Mouse (Mus musculus) midbrain, embryonic 12.5 days (tissue): Measurements from ENCODE around the gene Prss27. TPM values are rescaled to one million over a fixed set of nuclear protein-coding genes. Genes with fewer than 3 reads are reported as not detected.

Source experiments
- ATAC-seq: fragments of 200-750 bp; cut with Nextera tagmentation; 2 replicates; pipeline ENCODE4 v1.8.0; 2017; ENCODE audit warnings: low read depth, moderate TSS enrichment, moderate library complexity; ENCODE audit not compliant: low FRiP score
- H3K27ac ChIP-seq: fragments of 300-500 bp; sonication (generic); replicated peaks from 2 replicates; pipeline ENCODE4 v1.5.1; 2016; ENCODE audit warnings: mild to moderate bottlenecking
- H3K27me3 ChIP-seq: fragments of 300-500 bp; sonication (generic); 2 replicates; pipeline ENCODE4 v1.6.1; 2016; ENCODE audit warnings: mild to moderate bottlenecking
- H3K36me3 ChIP-seq: fragments of 300-500 bp; sonication (generic); 2 replicates; pipeline ENCODE4 v1.6.1; 2016
- H3K4me1 ChIP-seq: fragments of 300-500 bp; sonication (generic); 2 replicates; pipeline ENCODE4 v1.6.1; 2016
- H3K4me2 ChIP-seq: fragments of 300-500 bp; sonication (generic); replicated peaks from 2 replicates; pipeline ENCODE4 v1.6.1; 2016; ENCODE audit warnings: mild to moderate bottlenecking, moderate library complexity
- H3K4me3 ChIP-seq: fragments of 300-500 bp; sonication (generic); 2 replicates; pipeline ENCODE4 v1.5.1; 2016; ENCODE audit warnings: mild to moderate bottlenecking
- H3K9ac ChIP-seq: fragments of 300-500 bp; sonication (generic); replicated peaks from 2 replicates; pipeline ENCODE4 v1.6.1; 2016; ENCODE audit warnings: mild to moderate bottlenecking, moderate library complexity
- H3K9me3 ChIP-seq: fragments of 300-500 bp; sonication (generic); 2 replicates; pipeline ENCODE4 v1.6.1; 2016; ENCODE audit warnings: mild to moderate bottlenecking
- WGBS: fragments of 180-500 bp; shearing (Covaris S2); methylation state at CpG from one replicate; pipeline ENCODE4 v1.1.7; 2016; 5-methylcytosine and 5-hydroxymethylcytosine counted together
- polyA plus RNA-seq: library from polyadenylated mRNA; unstranded; fragments of >200 nt; fragmentation: Nextera tagmentation; extraction: Ambion mirVana; gene quantifications from 2 replicates; pipeline ENCODE4 v1.2.1, GENCODE M21; 2016

The Prss27 gene
- polyA plus RNA-seq: 0.19 and 0.37 TPM in 2 replicates

GRCm38 (mm10) chr17:24037844-24038243, at the start of gene Prss27:
TSS of gene Prss27 (plus strand) at chr17:24038144.
- no peak for ATAC-seq
- Histone ChIP-seq H3K4me3 (no peak within 1 kb of the TSS), H3K27ac (no peak within 1 kb of the TSS), H3K36me3 (no peaks in the 10 kb centered on the region), H3K9ac (no peak within 1 kb of the TSS), H3K27me3 (no peaks in the 10 kb centered on the region), H3K4me1 (no peaks in the 10 kb centered on the region), H3K9me3 (0 out of 2 replicates have a peak, but pooled peaks cover 2% of the 10 kb centered on the region), H3K4me2 (no peak within 1 kb of the TSS)
- WGBS: 56% methylated on average over 4 of the region's 4 CpGs

GRCm38 (mm10) chr17:23989802-23990201, 48.1 kb upstream of the Prss27 start:
- Histone ChIP-seq H3K4me1 (peaks cover 10% of the 10 kb centered on the region), H3K27me3 (peaks cover 7% of the 10 kb centered on the region), H3K36me3 (no peaks in the 10 kb centered on the region), H3K4me3 (no peak overlapping the region), H3K4me2 (no peak overlapping the region), H3K27ac (no peak overlapping the region), H3K9ac (no peak overlapping the region), H3K9me3 (no peaks in the 10 kb centered on the region)
- no peak for ATAC-seq
- WGBS: 42% methylated on average over 2 of the region's 2 CpGs

GRCm38 (mm10) chr17:23992789-23993553, 45.0 kb upstream of the Prss27 start:
- peaks cover 10% of the 10 kb centered on the region for H3K4me1 ChIP-seq
- WGBS: 72% methylated on average over 9 of the region's 9 CpGs
- H3K4me3 ChIP-seq: peak overlapping the region; percentile 27; the same call in 1 of the 2 replicates
- H3K36me3 ChIP-seq: no peaks in the 10 kb centered on the region
- peak overlapping the region; percentile 55 for H3K4me2 ChIP-seq
- peaks cover 20% of the 10 kb centered on the region for H3K27me3 ChIP-seq
- H3K27ac ChIP-seq: no peak overlapping the region
- peak; percentile 79 for ATAC-seq
- no peaks in the 10 kb centered on the region for H3K9me3 ChIP-seq
- 0 out of 2 replicates have a peak overlapping the region, but pooled peaks have one; percentile 25 for H3K9ac ChIP-seq

GRCm38 (mm10) chr17:23993559-23994428, 44.1 kb upstream of the Prss27 start:
- 11% methylated on average over 31 of the region's 31 CpGs for WGBS
- Histone ChIP-seq H3K4me1 (peaks cover 10% of the 10 kb centered on the region), H3K9me3 (no peaks in the 10 kb centered on the region), H3K4me3 (peak overlapping the region; percentile 27; the same call in 1 of the 2 replicates), H3K4me2 (peak overlapping the region; percentile 55), H3K27ac (no peak overlapping the region), H3K36me3 (no peaks in the 10 kb centered on the region), H3K9ac (peak overlapping the region; percentile 51), H3K27me3 (peaks cover 20% of the 10 kb centered on the region)
- peak; percentile 82 for ATAC-seq

GRCm38 (mm10) chr17:23994667-23995066, 43.3 kb upstream of the Prss27 start:
- Histone ChIP-seq H3K4me1 (peaks cover 10% of the 10 kb centered on the region), H3K9me3 (no peaks in the 10 kb centered on the region), H3K27me3 (peaks cover 20% of the 10 kb centered on the region), H3K4me2 (no peak overlapping the region), H3K9ac (no peak overlapping the region), H3K27ac (no peak overlapping the region), H3K4me3 (no peak overlapping the region), H3K36me3 (no peaks in the 10 kb centered on the region)
- 73% methylated on average over 7 of the region's 7 CpGs for WGBS
- no peak for ATAC-seq

- Histone ChIP-seq H3K4me3 (no peak overlapping the region), H3K9me3 (no peaks in the 10 kb centered on the region), H3K36me3 (no peaks in the 10 kb centered on the region), H3K27me3 (peaks cover 20% of the 10 kb centered on the region), H3K4me2 (no peak overlapping the region), H3K9ac (no peak overlapping the region), H3K27ac (no peak overlapping the region), H3K4me1 (peaks cover 8% of the 10 kb centered on the region)
- 52% methylated on average over 1 of the region's 1 CpGs for WGBS
- ATAC-seq: no peak
Measured at GRCm38 (mm10) chr17:23995421-23995820, 42.5 kb upstream of the Prss27 start.

- WGBS: 83% methylated on average over 2 of the region's 2 CpGs
- Histone ChIP-seq H3K4me2 (no peak within 1 kb of the TSS), H3K36me3 (no peaks in the 10 kb centered on the region), H3K4me3 (no peak within 1 kb of the TSS), H3K27ac (no peak within 1 kb of the TSS), H3K9ac (no peak within 1 kb of the TSS), H3K4me1 (peaks cover 3% of the 10 kb centered on the region), H3K27me3 (peaks cover 20% of the 10 kb centered on the region), H3K9me3 (no peaks in the 10 kb centered on the region)
- no peak for ATAC-seq
Measured at GRCm38 (mm10) chr17:23997901-23998300, 40.0 kb upstream of the Prss27 start, which contains the start of gene Prss22. TSS of gene Prss22 (minus strand) at chr17:23998100.

GRCm38 (mm10) chr17:23998383-23998782, 39.6 kb upstream of the Prss27 start:
- no peak overlapping the region for H3K9ac ChIP-seq
- WGBS: 83% methylated on average over 6 of the region's 6 CpGs
- ATAC-seq: no peak
- peaks cover 3% of the 10 kb centered on the region for H3K4me1 ChIP-seq
- H3K9me3 ChIP-seq: no peaks in the 10 kb centered on the region
- H3K27ac ChIP-seq: no peak overlapping the region
- H3K4me3 ChIP-seq: no peak overlapping the region
- peaks cover 20% of the 10 kb centered on the region for H3K27me3 ChIP-seq
- H3K36me3 ChIP-seq: no peaks in the 10 kb centered on the region
- no peak overlapping the region for H3K4me2 ChIP-seq

GRCm38 (mm10) chr17:24000404-24000803, 37.5 kb upstream of the Prss27 start:
- no peak for ATAC-seq
- 74% methylated on average over 5 of the region's 5 CpGs for WGBS
- H3K4me1 ChIP-seq: no peaks in the 10 kb centered on the region

GRCm38 (mm10) chr17:24004071-24004665, 33.8 kb upstream of the Prss27 start:
- Histone ChIP-seq H3K4me1 (no peaks in the 10 kb centered on the region), H3K27ac (no peak overlapping the region), H3K4me2 (no peak overlapping the region), H3K27me3 (no peaks in the 10 kb centered on the region), H3K9ac (no peak overlapping the region), H3K4me3 (no peak overlapping the region), H3K9me3 (no peaks in the 10 kb centered on the region), H3K36me3 (no peaks in the 10 kb centered on the region)
- WGBS: 95% methylated on average over 14 of the region's 14 CpGs
- ATAC-seq: no peak

More at GRCm38 (mm10) chr17:24000404-24000803, 37.5 kb upstream of the Prss27 start:
- Histone ChIP-seq H3K4me2 (no peak overlapping the region), H3K9me3 (no peaks in the 10 kb centered on the region), H3K36me3 (no peaks in the 10 kb centered on the region), H3K27ac (no peak overlapping the region), H3K27me3 (peaks cover 7% of the 10 kb centered on the region; the same call in 1 of the 2 replicates), H3K4me3 (no peak overlapping the region), H3K9ac (no peak overlapping the region)

GRCm38 (mm10) chr17:24005049-24005448, 32.9 kb upstream of the Prss27 start:
- H3K9me3 ChIP-seq: no peaks in the 10 kb centered on the region
- no peak overlapping the region for H3K4me3 ChIP-seq
- no peak overlapping the region for H3K9ac ChIP-seq
- H3K4me1 ChIP-seq: no peaks in the 10 kb centered on the region
- no peaks in the 10 kb centered on the region for H3K27me3 ChIP-seq
- no peak overlapping the region for H3K27ac ChIP-seq
- H3K36me3 ChIP-seq: no peaks in the 10 kb centered on the region
- ATAC-seq: no peak
- H3K4me2 ChIP-seq: no peak overlapping the region
- WGBS: 92% methylated on average over 3 of the region's 3 CpGs
